Mouse (Mus musculus) limb, embryonic 13.5 days (tissue): ENCODE results near the gene Utp11. TPM values are rescaled to one million over a fixed set of nuclear protein-coding genes. Genes with fewer than 3 reads are reported as not detected.

ENCODE experiments used
- ATAC-seq: fragments of 200-750 bp; cut with Nextera tagmentation; 2 replicates; pipeline ENCODE4 v1.8.0; 2017; ENCODE audit warnings: low read depth, moderate number of reproducible peaks, moderate TSS enrichment; ENCODE audit not compliant: low FRiP score
- H3K27ac ChIP-seq: fragments of 300-500 bp; sonication (generic); 2 replicates; pipeline ENCODE4 v1.5.1; 2015; ENCODE audit warnings: inconsistent platforms, mild to moderate bottlenecking, moderate library complexity
- H3K27me3 ChIP-seq: fragments of 300-500 bp; sonication (generic); 2 replicates; pipeline ENCODE4 v1.6.1; 2015; ENCODE audit warnings: mild to moderate bottlenecking, inconsistent platforms
- H3K36me3 ChIP-seq: fragments of 300-500 bp; sonication (generic); 2 replicates; pipeline ENCODE4 v1.6.1; 2015; ENCODE audit warnings: inconsistent platforms, mild to moderate bottlenecking, moderate library complexity
- H3K4me1 ChIP-seq: fragments of 300-500 bp; sonication (generic); 2 replicates; pipeline ENCODE4 v1.6.1; 2015; ENCODE audit warnings: inconsistent platforms
- H3K4me2 ChIP-seq: fragments of 300-500 bp; sonication (generic); replicated peaks from 2 replicates; pipeline ENCODE4 v1.6.1; 2015; ENCODE audit warnings: inconsistent platforms, mild to moderate bottlenecking, moderate library complexity
- H3K4me3 ChIP-seq: fragments of 300-500 bp; sonication (generic); 2 replicates; pipeline ENCODE4 v1.5.1; 2015; ENCODE audit warnings: moderate library complexity, mild to moderate bottlenecking, inconsistent platforms
- H3K9ac ChIP-seq: fragments of 300-500 bp; sonication (generic); 2 replicates; pipeline ENCODE4 v1.6.1; 2015; ENCODE audit warnings: mild to moderate bottlenecking, inconsistent platforms
- H3K9me3 ChIP-seq: fragments of 300-500 bp; sonication (generic); 2 replicates; pipeline ENCODE4 v1.6.1; 2016; ENCODE audit warnings: inconsistent platforms
- WGBS: fragments of 180-500 bp; shearing (Covaris S2); methylation state at CpG from one replicate; pipeline ENCODE4 v1.1.7; 2015; 5-methylcytosine and 5-hydroxymethylcytosine counted together
- polyA plus RNA-seq: library from polyadenylated mRNA; unstranded; fragments of >200 nt; fragmentation: Nextera tagmentation; extraction: Ambion mirVana; gene quantifications from 2 replicates; pipeline ENCODE4 v1.2.1, GENCODE M21; 2015

Gene Utp11
- polyA plus RNA-seq, 1 experiment from 2014 or later: 84.4 TPM

DNA sequence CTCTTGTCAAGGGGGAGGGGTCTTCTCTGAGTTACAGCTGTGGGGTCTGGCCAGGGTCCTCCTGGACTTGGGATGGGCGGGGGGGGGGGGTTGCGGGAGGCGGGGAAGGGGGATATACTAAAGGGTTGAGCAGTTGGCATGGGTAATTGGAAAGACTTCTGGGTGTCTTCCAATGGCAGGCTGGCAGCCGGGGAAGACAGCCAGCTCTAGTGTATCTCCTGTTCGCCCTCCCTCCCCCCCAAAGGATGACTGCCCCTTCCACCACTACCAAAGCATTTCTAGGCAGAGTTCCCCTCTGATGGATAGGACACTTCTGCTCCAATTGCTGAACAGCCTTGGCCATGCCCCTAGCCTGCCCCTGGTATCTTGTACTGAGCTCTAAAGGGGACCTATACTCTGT lies 8.5 kb upstream of the Utp11 start:
- no peaks in the 10 kb centered on the region for H3K9me3 ChIP-seq
- H3K4me1 ChIP-seq: peaks cover 58% of the 10 kb centered on the region
- no peaks in the 10 kb centered on the region for H3K27me3 ChIP-seq
- H3K4me2 ChIP-seq: peak overlapping the region; percentile 77
- no peak for ATAC-seq
- H3K36me3 ChIP-seq: peaks cover 16% of the 10 kb centered on the region
- peak overlapping the region; percentile 93 for H3K4me3 ChIP-seq
- H3K9ac ChIP-seq: peak overlapping the region; percentile 94
- H3K27ac ChIP-seq: peak overlapping the region; percentile 94
- WGBS: 22% methylated on average over 5 of the region's 5 CpGs

DNA sequence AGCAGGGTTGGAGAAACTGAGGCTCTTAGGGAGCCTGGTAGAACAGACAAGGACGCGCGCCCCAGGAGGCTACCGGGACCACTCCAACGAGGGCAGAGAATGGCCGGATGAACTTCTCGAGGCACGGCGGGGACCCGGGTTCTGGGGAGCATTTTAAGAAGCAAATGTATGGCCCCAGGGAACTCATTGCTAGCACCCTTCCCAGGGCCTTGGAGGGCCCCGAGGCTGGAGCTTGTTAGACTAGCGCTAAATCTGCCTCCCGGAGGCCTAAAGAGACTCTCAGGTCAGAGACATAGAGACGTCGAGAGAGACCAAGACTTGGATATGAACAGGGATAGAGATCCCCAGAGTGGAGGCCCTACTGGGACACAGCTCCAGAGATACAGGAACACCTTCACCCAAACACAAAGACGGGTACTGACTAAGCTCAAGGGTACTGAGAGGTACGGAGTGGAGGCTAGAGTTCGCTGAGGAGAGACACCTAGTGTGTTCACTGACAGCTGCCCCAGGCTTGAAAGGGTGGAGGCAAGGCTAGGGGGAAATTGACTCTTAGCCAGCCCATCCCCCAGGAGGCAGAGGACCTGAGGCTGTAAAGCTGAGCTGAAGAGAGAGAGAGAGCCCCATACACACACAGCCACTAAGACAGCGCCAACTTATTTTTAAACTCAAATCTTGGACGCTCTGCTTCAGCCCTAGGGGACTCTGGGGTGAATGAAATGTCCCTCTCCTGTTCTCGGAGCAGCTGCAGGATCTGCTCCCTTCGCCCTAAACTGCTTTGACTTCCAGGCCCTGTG lies 7.8 kb upstream of the Utp11 start:
- under 1% methylated on average over 22 of the region's 22 CpGs for WGBS
- Histone ChIP-seq H3K9me3 (no peaks in the 10 kb centered on the region), H3K27ac (peak overlapping the region; percentile 94), H3K4me3 (peak overlapping the region; percentile 93), H3K4me2 (peak overlapping the region; percentile 77), H3K9ac (peak overlapping the region; percentile 94), H3K27me3 (0 out of 2 replicates have a peak, but pooled peaks cover under 1% of the 10 kb centered on the region), H3K4me1 (peaks cover 56% of the 10 kb centered on the region), H3K36me3 (peaks cover 10% of the 10 kb centered on the region)
- peak; percentile 12 for ATAC-seq

DNA sequence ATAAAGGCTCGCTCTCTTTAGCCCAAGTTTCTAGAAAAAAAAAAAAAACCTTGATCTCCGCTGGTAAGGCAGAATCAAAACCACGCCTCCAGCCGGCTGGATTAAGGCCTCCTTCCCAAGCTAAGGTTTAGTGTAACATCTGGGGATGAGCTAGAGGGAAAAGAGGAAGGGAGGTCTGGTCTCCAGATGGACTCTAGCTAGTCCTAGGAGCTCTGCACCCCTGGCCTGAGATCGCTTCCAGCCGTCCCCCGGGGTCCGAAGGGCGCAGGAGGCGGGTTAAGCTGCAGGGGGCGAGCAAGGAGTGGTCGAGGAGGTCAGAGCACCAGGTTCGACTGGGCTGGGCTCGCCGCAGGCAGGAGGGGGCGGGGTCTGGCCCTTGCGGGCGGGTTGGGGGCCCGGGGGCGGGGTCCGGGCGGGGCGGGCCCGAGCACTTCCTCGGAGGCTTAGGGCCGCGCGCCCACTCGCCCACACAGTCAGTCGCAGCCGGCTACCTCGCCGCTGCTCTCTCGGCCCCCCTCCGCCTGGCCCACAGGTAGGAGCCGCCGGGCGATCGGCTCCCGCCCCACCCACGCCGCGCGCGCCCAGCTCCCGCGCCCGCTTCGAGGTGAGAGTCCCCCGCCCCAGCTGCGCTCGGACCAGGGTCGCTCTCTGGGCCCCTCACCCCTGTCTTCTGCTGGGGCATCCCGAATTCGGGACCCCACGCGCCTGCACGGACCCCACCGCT lies 7.0 kb upstream of the Utp11 start, which contains the start of gene Fhl3:
Fhl3 (plus strand) TSS at position 454 of the 724 bp plus-strand sequence.
- Histone ChIP-seq H3K36me3 (peaks cover 1% of the 10 kb centered on the region), H3K4me2 (peak within 1 kb of the TSS; percentile 77), H3K27ac (peak within 1 kb of the TSS; percentile 94), H3K4me3 (peak within 1 kb of the TSS; percentile 93), H3K27me3 (0 out of 2 replicates have a peak, but pooled peaks cover 3% of the 10 kb centered on the region), H3K4me1 (peaks cover 54% of the 10 kb centered on the region), H3K9ac (peak within 1 kb of the TSS; percentile 94), H3K9me3 (no peaks in the 10 kb centered on the region)
- WGBS: under 1% methylated on average over 38 of the region's 59 CpGs
- ATAC-seq: peak; percentile 74

DNA sequence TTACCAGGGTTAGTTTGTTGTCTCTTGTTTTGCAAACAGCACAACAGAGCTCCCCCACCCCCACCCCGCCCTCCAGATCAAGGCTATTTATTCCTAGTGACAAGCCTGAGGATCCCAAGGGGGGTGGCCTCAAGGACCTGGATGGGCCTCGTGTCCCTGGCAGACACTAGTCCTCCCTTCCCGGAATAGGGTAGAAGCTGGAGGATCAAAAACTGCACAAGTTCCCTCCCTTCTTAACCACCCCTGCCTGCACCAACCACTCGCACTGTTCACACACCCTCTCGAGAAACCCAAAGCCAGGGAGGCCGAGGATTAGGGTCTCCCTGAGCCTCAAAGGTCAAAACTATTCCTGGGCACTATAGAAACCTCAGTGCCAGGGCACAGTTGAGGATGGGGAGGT lies 6.4 kb upstream of the Utp11 start:
- 10% methylated on average over 6 of the region's 6 CpGs for WGBS
- peak overlapping the region; percentile 94 for H3K27ac ChIP-seq

GRCm38 (mm10) chr4:124695786-124696516 lies 2.6 kb upstream of the Utp11 start:
- no peak overlapping the region for H3K9ac ChIP-seq
- H3K9me3 ChIP-seq: no peaks in the 10 kb centered on the region
- peaks cover 34% of the 10 kb centered on the region for H3K4me1 ChIP-seq
- peak overlapping the region; percentile 2; the same call in 1 of the 2 replicates for H3K4me3 ChIP-seq
- 0 out of 2 replicates have a peak, but pooled peaks cover 3% of the 10 kb centered on the region for H3K27me3 ChIP-seq
- WGBS: 9% methylated on average over 18 of the region's 18 CpGs
- 0 out of 2 replicates have a peak overlapping the region, but pooled peaks have one; percentile 6 for H3K27ac ChIP-seq
- H3K4me2 ChIP-seq: peak overlapping the region; percentile 45
- 0 out of 2 replicates have a peak, but pooled peaks cover 2% of the 10 kb centered on the region for H3K36me3 ChIP-seq
- no peak for ATAC-seq

More for the DNA sequence above, 6.4 kb upstream of the Utp11 start:
- ATAC-seq: no peak
- Histone ChIP-seq H3K4me2 (peak overlapping the region; percentile 77), H3K9ac (peak overlapping the region; percentile 94; the same call in 1 of the 2 replicates), H3K4me1 (peaks cover 47% of the 10 kb centered on the region), H3K9me3 (no peaks in the 10 kb centered on the region), H3K36me3 (no peaks in the 10 kb centered on the region), H3K4me3 (peak overlapping the region; percentile 93), H3K27me3 (0 out of 2 replicates have a peak, but pooled peaks cover 3% of the 10 kb centered on the region)

- Histone ChIP-seq H3K4me2 (no peak overlapping the region), H3K9me3 (no peaks in the 10 kb centered on the region), H3K9ac (no peak overlapping the region), H3K4me1 (peaks cover 33% of the 10 kb centered on the region), H3K4me3 (no peak overlapping the region), H3K27ac (no peak overlapping the region), H3K36me3 (0 out of 2 replicates have a peak, but pooled peaks cover 4% of the 10 kb centered on the region), H3K27me3 (0 out of 2 replicates have a peak, but pooled peaks cover 3% of the 10 kb centered on the region)
- no peak for ATAC-seq
- WGBS: 78% methylated on average over 2 of the region's 2 CpGs
Observed at GRCm38 (mm10) chr4:124694572-124694971, 1.2 kb upstream of the Utp11 start.

DNA sequence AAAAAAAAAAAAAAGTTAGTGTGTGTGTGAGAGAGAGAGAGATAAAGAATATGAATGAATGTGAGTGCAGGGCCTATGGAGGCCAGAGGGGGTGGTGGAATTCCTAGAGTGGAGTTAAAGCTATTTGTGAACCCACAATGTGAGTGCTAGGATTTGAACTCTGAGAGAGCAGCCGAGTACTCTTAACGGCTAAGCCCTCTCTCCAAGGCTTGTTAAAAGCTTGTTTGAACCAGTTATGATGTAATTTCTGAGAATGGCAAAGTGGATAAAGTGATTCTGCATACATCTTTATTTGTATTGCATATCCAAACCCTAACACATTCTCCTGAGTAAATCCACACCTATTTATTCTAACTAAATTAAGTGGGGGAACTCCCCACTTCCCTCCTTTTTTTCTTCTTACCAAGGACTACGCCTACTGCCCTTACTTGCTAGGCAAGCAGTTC lies 961 bp downstream of the Utp11 start:
- Histone ChIP-seq H3K9ac (peak overlapping the region; percentile 95), H3K4me3 (peak overlapping the region; percentile 88), H3K4me2 (peak overlapping the region; percentile 88), H3K36me3 (peaks cover 15% of the 10 kb centered on the region), H3K27me3 (0 out of 2 replicates have a peak, but pooled peaks cover 3% of the 10 kb centered on the region), H3K9me3 (no peaks in the 10 kb centered on the region), H3K4me1 (peaks cover 31% of the 10 kb centered on the region), H3K27ac (no peak overlapping the region)
- no peak for ATAC-seq
- WGBS: 69% methylated on average over 3 of the region's 3 CpGs

DNA sequence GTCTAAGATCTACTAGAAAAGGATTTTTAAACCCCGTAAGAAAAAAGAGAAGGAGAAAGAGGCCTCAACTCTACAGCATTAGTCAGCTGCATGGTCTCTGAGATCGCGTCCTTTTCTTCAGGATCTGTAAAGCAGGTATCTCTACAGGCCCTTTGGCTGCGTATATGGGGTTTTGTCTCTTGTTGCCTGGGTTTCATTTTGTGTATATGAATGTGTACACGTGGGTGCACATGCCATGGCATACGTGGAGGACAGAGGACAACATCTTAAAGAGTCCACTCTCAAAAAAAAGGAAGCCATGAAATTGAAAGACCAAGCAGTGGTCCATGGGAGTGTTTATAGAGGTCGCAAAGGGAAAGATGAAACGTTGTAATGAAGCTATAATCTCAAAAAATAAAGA lies 1.9 kb downstream of the Utp11 start:
- Histone ChIP-seq H3K4me1 (peaks cover 31% of the 10 kb centered on the region), H3K27ac (no peak overlapping the region), H3K36me3 (peaks cover 24% of the 10 kb centered on the region), H3K27me3 (0 out of 2 replicates have a peak, but pooled peaks cover 3% of the 10 kb centered on the region), H3K9me3 (no peaks in the 10 kb centered on the region), H3K9ac (peak overlapping the region; percentile 40; the same call in 1 of the 2 replicates), H3K4me2 (no peak overlapping the region), H3K4me3 (no peak overlapping the region)
- WGBS: 89% methylated on average over 8 of the region's 8 CpGs
- no peak for ATAC-seq

GRCm38 (mm10) chr4:124685897-124686402 lies 7.5 kb downstream of the Utp11 start:
- no peak for ATAC-seq
- H3K4me1 ChIP-seq: 0 out of 2 replicates have a peak, but pooled peaks cover 5% of the 10 kb centered on the region
- 79% methylated on average over 8 of the region's 8 CpGs for WGBS
- no peak overlapping the region for H3K4me3 ChIP-seq
- no peaks in the 10 kb centered on the region for H3K9me3 ChIP-seq
- no peak overlapping the region for H3K27ac ChIP-seq
- no peak overlapping the region for H3K4me2 ChIP-seq
- no peaks in the 10 kb centered on the region for H3K27me3 ChIP-seq
- H3K9ac ChIP-seq: no peak overlapping the region
- H3K36me3 ChIP-seq: peaks cover 73% of the 10 kb centered on the region

DNA sequence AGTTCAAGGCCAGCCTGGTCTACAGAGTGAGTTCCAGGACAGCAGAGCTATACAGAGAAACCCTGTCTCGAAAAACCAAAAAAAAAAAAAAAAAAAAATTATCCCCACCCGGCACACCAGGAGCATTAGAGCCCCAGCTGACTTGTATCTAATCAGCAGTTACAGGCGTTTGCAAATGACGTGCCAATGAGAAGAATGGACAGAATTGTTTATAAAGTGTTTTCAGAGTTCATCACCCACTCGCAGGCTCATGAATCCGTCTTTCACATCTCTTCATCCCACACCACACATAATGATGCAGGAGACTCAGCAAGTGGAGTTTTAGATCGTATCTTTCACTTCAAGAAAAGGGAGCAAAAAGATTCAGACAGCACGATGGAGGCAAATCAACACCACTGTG lies 7.9 kb downstream of the Utp11 start:
- Histone ChIP-seq H3K27me3 (no peaks in the 10 kb centered on the region), H3K4me2 (no peak overlapping the region), H3K4me3 (no peak overlapping the region), H3K36me3 (peaks cover 77% of the 10 kb centered on the region), H3K9me3 (no peaks in the 10 kb centered on the region), H3K4me1 (no peaks in the 10 kb centered on the region), H3K9ac (no peak overlapping the region), H3K27ac (no peak overlapping the region)
- 87% methylated on average over 8 of the region's 8 CpGs for WGBS
- no peak for ATAC-seq

- Histone ChIP-seq H3K27me3 (no peaks in the 10 kb centered on the region), H3K9ac (no peak overlapping the region), H3K9me3 (no peaks in the 10 kb centered on the region), H3K4me1 (no peaks in the 10 kb centered on the region), H3K4me2 (no peak overlapping the region), H3K4me3 (no peak overlapping the region), H3K36me3 (peaks cover 81% of the 10 kb centered on the region), H3K27ac (no peak overlapping the region)
- ATAC-seq: no peak
- 76% methylated on average over 4 of the region's 4 CpGs for WGBS
Observed at GRCm38 (mm10) chr4:124685004-124685403, 8.4 kb downstream of the Utp11 start.
